Mouse (Mus musculus): Measurements from ENCODE around the gene Pde7b. TPM values are rescaled to one million over a fixed set of nuclear protein-coding genes. Genes with fewer than 3 reads are reported as not detected.
A peak's percentile ranks its signal among the peaks of the same experiment; 100 is the strongest.

Pde7b gene
- polyA plus RNA-seq, 2 experiments from 2014 or later: 0.15 to 0.33 TPM

DNA sequence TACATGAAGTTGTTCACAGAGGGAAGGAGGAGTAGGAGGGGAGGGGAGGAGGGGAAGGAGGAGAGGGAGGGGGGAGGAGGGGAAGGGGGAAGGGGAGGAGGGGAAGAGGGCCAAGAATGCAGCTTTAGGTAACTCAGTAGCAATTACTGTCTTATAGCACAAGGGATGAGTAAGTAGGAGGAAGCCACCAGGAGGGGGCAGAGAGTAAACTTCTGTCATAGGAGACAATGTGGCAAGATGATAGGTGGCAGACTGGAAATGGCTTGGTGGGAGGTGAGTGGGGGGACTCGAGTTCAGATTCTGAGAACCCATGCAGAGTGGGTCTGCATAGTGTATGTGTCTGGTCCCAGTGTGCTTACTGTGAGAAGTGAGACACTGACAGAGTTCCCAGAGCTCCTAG, 234.1 kb downstream of the Pde7b start:
- ATAC-seq: no peak

DNA sequence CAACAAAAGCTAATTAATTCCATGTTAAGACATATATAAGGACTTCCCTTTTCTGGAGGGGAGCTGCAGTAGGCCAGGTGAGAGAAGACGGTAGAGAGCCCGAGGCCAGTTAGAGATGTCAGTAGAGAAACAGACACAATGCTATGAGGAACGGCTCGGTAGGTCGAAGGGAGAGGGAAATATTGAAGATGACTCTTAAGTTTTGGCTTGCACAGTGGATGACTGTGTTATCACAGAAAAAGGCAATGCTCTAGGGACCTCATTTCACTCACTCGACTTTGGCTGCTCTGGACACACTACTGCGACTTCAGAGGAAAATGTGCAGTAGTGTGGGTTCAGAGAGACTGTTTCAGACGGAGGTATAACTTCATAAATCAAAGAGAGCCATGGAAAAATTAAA, 234.6 kb downstream of the Pde7b start:
- no peak for ATAC-seq

DNA sequence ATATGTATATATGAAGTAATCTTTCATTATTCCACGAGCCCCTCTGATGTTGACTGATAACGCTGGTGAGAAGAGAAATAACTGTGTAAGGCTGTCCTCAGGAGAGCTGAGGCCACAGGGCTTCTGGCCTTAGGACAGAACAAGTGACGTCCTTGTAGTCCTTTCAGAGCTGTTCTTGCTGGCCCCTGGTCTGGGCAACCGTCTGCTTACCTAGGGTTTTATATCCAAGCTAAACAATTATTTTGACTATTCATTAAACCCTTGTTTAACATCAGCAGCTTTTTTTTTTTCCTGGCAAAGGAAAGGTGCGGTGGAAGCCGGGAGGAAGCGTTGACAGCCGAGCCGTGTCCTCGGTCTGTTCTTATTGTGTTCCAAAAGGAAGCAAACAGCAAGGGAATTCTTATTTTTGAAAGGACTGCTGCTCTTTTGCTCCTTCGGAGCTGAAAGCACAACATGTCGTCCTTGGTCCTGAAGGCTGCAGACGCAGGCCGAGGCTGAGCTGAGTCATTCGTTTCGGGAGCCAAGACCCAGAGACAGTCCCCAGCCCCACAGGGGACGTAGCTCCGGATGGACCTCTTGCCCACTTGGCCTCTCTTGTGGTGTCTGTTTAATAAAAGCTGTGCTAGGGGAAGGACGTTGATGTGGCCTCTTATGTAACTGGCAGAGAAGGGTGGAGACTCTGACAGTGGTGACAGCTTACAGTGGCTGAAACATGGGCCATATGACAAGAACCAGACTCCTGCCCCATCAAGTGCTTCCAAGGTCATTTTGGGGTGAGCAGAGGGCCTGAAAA, 238.2 kb downstream of the Pde7b start:
- ATAC-seq: no peak

DNA sequence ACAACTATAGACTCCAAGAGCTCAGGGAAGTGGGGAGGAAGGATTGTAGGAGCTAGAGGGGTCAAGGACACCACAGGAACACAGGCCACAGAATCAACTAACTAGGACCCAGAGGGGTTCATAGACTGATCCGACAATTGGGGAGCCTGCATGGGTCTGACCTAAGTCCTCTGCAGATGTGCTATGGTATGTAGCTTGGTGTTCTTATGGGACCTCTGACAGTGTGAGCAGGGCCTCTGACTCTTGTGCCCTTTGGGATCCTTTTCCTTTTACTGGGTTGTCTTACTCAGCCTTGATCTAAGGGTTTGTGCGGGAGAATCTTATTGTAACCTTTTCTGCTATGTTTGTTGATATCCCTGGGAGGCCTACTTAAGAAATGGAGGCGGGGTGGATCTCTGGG, 239.1 kb downstream of the Pde7b start:
- no peak for ATAC-seq

- ATAC-seq: no peak
Observed at GRCm38 (mm10) chr10:20479481-20479880, 245.4 kb downstream of the Pde7b start.

- ATAC-seq: no peak
Observed at GRCm38 (mm10) chr10:20478456-20478855, 246.4 kb downstream of the Pde7b start.

- no peak for ATAC-seq
Observed at GRCm38 (mm10) chr10:20474831-20475230, 250.0 kb downstream of the Pde7b start.

- ATAC-seq: no peak
Observed at GRCm38 (mm10) chr10:20474036-20474435, 250.8 kb downstream of the Pde7b start.

GRCm38 (mm10) chr10:20473505-20473904, 251.4 kb downstream of the Pde7b start:
- ATAC-seq: no peak

DNA sequence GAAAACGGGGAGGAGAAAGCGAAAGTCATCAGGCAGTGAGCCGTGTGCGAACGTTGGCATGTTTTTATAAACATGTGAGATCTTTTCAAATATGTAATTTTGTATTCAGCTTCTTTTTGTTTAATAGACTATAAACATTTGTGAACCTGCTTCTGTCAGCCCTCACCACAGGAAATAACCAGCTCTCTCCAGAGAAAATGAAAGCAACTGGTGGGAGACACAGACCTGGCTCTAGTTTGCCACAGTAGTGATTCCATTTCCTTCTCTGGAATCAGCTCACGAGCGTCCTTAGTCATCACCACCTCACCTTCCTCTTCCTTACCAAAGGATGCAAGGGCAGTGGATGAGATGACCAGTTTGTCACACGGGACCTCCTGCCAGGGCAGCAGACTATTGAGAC, 252.9 kb downstream of the Pde7b start:
- peak; percentile 20 for ATAC-seq

- ATAC-seq: no peak
Observed at GRCm38 (mm10) chr10:20464631-20465030, 260.2 kb downstream of the Pde7b start.

DNA sequence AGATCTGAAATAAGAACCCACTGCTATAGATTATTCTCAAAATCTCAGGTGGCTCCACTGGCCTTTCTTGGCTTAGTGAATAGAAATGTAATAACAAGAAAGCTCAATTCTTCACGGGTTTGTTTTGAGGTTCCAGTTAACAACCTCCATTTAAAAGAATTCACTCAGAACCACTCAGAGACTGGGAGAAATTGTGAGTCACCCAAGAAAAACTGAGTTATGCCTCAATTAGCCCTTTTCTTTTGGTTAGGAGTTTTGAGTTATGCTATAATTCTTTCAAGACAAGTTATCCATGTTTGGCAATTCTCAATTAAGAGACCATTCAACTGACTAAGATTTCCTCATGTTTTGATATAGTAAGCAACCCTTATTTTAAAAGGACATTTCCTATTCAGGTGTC, 260.9 kb downstream of the Pde7b start:
- no peak for ATAC-seq

DNA sequence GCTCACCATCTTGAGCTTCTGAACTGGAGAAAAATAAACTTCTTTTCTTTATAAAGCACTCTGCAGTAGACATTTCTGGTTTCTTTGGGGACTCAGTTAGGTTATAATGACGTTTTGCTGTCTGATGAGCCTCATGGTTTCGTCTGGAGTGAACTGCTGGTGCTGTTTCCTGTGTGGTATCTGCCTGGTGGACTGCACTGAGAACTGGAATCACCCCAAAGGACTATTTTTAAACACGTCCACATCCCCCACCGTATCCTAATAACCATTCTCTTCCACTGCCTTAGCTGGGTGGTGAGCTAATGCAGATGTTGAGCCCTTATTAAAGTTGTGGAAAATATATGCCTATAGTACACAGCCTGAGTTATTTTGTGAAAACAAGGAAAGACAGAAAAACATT, 262.3 kb downstream of the Pde7b start:
- ATAC-seq: no peak

DNA sequence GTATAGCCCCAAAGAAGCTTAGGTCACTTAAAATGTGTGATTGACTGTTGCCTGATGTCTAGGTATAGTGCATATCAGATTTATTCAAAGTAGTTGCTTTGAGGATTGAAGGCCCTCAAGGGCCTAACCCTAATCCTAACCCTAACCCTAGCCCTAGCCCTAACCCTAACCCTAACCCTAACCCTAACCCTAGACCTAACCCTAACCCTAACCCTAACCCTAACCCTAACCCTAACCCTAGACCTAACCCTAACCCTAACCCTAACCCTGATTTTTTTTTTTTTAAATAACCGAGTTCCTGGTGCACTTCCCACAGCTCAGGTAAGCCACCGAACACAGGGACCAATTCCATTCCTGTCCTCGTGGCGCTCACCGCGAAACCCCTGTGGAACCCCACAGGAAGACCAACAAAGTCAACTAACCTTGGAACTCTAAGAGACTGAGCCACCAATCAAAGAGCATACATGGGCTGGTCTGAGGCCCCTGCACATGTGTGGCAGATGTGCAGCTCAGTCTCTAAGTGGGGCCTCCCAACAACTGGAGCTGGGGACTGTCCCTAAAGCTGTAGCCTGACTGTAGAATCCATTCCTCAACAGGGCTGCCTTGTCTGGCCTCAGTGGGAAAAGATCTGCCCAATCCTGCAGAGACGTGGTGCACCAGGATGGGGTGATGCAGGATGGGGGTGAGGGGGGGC, 265.1 kb downstream of the Pde7b start:
- no peak for ATAC-seq

DNA sequence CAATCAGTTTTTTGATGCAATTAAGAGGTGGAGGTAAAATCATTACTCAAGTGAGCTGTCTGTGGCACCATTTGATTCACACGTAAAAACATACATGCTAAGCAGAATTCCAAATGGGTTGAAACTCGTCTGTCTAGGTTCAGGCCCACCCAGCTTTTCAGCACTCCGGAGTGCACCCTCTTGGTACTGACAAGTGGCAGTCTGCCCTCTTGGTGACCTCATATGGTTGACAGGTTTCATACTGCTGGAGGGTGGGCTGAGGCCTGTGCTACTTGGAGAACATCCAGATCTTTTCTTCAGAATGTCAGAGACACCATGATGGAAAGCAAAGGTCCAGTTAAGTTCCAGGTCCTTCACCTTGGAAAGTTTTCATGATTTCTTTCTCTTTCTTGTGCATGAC, 265.7 kb downstream of the Pde7b start:
- no peak for ATAC-seq

DNA sequence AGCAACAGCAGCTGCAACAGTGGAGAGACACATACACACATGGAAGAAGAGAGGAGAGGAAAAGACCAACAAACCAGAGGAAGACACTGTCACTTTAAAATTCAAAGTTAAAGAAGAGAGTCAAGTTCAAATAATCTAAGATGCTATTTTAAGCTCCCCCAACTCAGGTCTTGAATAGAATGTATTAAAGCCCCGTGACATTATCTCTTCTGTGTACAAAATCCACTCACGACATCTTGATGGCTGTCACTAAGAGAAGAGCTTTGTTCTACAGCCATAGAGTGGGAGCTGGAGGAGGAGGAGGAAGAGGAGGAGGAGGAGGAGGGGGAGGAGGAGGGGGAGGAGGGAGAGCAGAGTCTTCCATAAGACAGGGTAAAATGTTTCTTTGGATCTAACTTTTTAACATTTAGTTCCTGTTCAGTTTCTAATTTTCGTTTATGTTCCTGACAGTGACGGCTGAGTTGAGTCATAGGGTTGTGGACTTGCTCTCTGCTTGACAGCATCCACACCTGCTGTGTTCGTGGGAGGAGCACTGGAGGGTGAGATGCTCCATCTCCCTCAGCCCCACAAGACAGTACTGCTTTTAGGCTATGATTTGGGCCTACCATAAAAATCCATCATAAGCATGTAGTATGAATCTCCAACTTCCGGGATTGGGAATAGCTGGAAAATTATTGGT, 270.4 kb downstream of the Pde7b start:
- ATAC-seq: no peak

DNA sequence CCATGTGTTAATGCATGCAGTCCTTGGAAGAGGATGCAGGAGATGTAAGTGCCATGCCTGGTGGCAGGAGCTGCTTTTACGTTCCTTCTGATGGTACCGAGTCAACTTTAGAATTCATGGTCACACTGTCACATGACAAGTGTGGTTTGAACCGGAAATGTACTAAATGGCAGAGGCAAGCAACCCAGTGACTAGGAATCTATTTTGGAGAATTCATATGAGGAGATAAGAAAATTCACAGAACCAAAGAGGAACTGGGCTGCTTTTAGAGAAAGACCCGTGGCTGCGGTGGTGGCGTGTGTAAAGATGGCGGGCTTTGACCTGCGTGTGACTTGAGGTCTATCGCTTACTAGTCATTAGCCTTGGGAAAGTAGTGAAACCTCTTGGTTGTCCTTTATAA, 287.4 kb downstream of the Pde7b start:
- no peak for ATAC-seq

GRCm38 (mm10) chr10:20437021-20437420, 287.9 kb downstream of the Pde7b start:
- no peak for ATAC-seq

- no peak for ATAC-seq
Observed at GRCm38 (mm10) chr10:20435913-20436312, 289.0 kb downstream of the Pde7b start.

- ATAC-seq: no peak
Observed at GRCm38 (mm10) chr10:20431336-20431735, 293.5 kb downstream of the Pde7b start.

- ATAC-seq: no peak
Observed at GRCm38 (mm10) chr10:20421299-20421883, 303.5 kb downstream of the Pde7b start.

DNA sequence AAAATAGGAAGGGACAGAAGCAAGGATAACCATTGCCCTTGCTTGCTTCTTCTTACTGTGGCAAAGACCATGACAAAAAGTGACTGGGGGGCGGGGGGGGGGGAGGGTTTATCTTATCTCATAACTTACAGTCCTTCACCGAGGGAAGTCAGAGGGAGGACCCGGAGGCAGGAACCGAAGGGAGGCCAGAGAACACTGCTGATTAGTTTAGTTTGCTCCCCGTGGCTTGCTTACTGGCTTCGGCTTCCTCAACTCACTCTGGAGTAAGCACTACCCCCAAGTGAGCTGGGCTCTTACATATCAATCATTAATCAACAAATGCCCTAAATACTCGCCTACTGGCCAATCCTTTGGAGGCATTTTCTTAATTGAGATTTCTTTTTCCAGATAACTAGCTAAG, 304.6 kb downstream of the Pde7b start:
- ATAC-seq: no peak

DNA sequence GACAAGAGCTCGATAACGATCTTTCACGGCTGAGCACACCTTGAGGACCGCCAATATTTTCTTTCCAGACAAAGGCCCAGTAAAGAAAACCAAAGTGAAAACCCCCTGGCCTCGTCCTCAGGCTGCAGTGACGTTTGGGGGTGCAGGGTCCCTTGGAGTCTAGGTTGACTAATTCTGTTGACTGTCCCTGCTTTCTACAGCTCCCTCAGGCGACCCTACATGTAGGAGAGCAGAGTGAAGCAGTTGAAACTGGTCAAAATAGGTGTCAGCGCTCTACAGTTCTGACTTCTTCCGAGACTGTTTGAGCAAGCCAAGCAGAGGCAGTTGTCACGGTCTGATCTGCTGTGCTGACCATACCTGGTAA, 306.0 kb downstream of the Pde7b start:
- no peak for ATAC-seq

Measured in CD4-positive, CD25-positive, alpha-beta regulatory T cell, adult 4 months (primary cell).